Mouse (Mus musculus): ENCODE measurements around the gene Mast4. TPM values are rescaled to one million over a fixed set of nuclear protein-coding genes. Genes with fewer than 3 reads are reported as not detected.

Mast4 gene
- total RNA-seq, 2 experiments from 2014 or later = 57.3 to 62.4 TPM

DNA sequence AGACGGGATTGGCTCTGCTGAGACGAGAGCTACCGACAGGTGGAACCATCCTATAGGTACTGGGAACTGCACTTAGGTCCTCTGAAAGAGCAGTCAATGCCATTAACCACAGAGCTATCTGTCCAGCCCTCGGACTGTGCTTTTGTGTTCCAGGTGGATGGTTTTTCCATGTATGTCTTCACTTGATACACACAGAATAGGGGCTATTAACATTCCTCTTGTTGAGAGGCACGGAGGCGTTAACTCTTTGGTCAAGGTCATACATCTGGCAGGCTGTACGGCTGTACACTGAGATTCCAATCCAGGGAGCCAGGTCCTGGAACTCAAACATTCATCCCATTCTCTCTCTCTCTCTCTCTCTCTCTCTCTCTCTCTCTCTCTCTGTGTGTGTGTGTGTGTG is 205.6 kb downstream of the Mast4 start:
- no peak for DNase-seq (ENCODE audit: extremely low spot score in 1 of 2, low spot score in 2 of 2)
- TF ChIP-seq CTCF (IDR thresholded peaks at IDR 0.05) = no peak
- no peak overlapping the region for H3K4me3 ChIP-seq
- H3K27ac ChIP-seq = no peak overlapping the region
- intact Hi-C loops (cut with DNase I) = no loop called here

DNA sequence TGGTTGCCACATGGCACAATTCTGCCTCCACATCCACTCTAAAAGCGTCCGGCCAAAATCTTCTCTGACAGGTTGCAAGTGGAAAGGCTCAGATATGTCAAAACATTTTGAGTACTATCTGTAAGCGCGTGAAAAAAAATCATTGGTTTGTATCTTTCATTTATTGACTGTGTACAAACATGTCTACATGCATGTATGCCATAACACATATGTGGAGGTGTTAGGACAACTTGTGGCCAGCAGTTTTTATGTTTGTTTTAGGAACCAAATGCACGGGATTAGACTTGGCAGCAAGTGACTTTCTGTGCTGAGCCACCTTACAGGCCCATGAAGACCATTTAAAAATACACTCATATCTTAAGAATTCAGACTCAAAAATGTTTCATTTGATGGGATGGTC is 206.7 kb downstream of the Mast4 start:
- DNase-seq (ENCODE audit: extremely low spot score in 1 of 2, low spot score in 2 of 2) = no peak
- H3K4me3 ChIP-seq = no peak overlapping the region
- TF ChIP-seq CTCF (IDR thresholded peaks at IDR 0.05) = no peak
- intact Hi-C loops (cut with DNase I) = no loop called here
- no peak overlapping the region for H3K27ac ChIP-seq

DNA sequence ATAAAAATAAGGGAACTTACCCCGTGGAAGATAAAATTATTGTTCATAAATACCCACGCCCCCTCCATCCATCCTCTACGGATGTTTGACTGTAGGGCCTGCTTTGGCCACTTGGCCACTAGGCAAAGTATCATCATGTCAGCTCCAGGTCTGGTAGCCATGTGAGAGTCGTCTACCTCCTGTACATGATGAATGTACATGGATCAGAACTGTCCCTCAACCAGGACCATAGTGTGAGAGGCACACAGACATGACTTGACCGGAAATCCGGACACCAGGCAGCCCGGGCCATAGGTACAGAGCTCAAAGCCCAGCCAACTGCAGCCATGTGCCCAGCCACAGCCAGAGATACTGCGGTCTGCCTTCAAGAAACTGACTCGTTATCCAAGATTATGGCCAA is 210.6 kb downstream of the Mast4 start:
- no peak for TF ChIP-seq CTCF (IDR thresholded peaks at IDR 0.05)
- Histone ChIP-seq H3K27ac (no peak overlapping the region), H3K4me3 (no peak overlapping the region)
- DNase-seq (ENCODE audit: extremely low spot score in 1 of 2, low spot score in 2 of 2) = no peak
- intact Hi-C loops (cut with DNase I) = loop anchor here (2.0 kb wide), 1 partner anchor 449 kb away; no protein-coding TSS in a partner anchor

DNA sequence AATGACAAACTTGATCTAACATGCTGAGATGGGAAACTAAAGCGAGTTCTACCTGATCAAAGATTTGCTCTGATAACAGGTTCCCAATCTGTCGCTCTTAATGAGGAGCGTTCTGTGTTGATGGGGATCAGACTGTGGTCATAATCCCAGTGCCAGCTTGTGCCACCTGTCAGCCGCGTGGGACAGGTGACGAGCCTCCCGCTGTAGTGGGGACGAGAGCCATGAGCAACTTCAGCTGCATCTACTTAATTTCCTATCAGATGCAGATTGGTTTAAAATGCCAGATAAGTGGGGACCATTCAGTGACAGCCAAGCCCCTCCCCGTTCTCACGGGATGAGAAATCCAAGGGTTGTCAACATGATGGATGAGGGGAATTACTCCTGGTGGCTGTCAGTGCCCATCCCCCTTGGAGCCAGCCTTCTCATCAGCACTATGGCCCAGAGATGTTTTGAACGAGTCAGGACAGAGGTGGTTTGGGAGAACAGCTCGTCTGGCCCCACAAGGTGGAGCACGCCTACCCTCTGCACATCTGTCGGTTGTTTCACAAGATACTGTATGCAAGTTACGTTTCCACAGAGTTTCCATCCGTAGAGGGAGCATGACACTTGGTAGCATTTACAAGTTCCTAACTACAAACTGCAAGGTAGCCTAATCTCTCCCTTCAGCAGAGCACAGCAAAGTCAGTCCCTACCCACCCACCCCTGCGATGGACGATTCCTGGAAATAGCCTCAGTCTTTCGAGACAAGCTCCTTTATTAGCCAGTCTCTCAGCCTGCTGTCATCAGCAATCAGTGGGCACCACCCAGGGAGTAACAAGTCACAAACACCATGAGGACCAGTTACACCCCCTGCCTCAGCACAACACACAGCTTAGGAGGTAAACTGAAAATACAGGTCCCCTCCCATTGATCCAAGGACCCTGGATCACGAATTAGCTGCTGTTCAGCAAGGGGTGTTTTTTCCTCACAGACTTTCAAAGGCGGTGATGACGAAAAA is 212.2 kb downstream of the Mast4 start:
- DNase-seq (ENCODE audit: extremely low spot score in 1 of 2, low spot score in 2 of 2) = no peak
- intact Hi-C loops (cut with DNase I) = loop anchor here (2.0 kb wide), 1 partner anchor 447 kb away; no protein-coding TSS in a partner anchor
- no peak overlapping the region for H3K4me3 ChIP-seq
- H3K27ac ChIP-seq = no peak overlapping the region
- no peak for TF ChIP-seq CTCF (IDR thresholded peaks at IDR 0.05)

DNA sequence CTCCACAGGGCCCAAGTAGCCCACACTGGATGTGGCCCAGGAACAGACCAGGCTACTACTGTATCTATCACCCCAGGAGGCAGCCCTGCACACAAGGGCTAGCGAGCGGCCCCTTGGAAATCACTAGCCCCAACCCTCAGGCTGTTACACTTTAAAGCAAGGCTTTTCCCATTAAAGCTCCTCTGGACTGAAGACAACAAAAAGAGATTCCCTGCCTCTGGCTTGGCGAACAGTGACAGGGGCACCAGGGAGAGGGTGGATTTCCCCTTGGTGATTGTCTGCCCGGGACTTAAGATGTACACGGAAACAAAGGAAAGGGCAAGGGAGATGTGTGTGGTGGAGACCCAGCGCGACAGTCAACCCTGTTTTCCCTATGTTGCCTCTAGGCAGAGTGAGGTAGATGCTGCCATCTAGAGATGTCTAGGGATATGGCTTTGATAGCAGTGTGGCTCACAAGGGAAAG is 213.6 kb downstream of the Mast4 start:
- DNase-seq (ENCODE audit: extremely low spot score in 1 of 2, low spot score in 2 of 2) = peak; percentile 22 to 27
- peak; percentile 76 for TF ChIP-seq CTCF (IDR thresholded peaks at IDR 0.05)
- intact Hi-C loops (cut with DNase I) = no loop called here
- H3K27ac ChIP-seq = no peak overlapping the region
- no peak overlapping the region for H3K4me3 ChIP-seq

DNA sequence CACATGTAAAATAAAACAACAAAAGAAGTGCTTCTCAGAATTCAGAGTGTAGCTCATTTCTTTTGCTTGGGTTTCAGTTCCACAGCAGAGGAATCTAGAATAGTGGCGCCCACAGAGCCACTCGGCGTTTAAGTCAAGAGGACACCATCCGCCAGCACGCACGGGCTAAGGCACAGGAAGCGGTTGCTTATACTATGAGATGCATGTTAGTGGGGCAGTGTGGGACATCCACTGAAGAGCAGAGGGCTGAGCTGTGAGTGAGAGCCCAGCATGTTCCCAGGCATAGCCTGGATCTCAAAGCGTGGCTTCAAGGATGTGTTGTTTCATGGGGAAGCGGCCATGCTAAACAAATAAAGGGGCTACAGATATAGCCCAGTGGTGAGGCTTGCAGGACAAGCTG is 214.6 kb downstream of the Mast4 start:
- intact Hi-C loops (cut with DNase I) = no loop called here
- TF ChIP-seq CTCF (IDR thresholded peaks at IDR 0.05) = no peak
- Histone ChIP-seq H3K27ac (no peak overlapping the region), H3K4me3 (no peak overlapping the region)
- DNase-seq (ENCODE audit: extremely low spot score in 1 of 2, low spot score in 2 of 2) = no peak

DNA sequence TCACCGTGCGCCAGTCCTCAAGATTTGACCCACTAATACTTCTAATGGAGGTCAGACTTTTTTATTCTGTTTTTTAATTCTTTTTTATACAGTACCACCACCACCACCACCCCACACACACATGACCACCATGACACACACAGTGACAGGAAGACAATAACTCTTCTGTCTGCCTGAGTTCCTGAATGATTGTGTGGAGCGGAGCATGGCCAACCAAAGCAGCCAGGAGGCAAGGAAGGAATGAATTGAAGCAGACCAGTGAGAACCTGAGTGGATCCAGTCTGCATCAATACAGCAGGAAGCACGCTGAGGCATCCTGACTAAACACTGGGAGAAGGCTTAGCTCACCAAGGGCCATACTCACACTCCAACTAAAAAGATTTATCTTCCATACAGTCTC is 219.2 kb downstream of the Mast4 start:
- Histone ChIP-seq H3K27ac (no peak overlapping the region), H3K4me3 (no peak overlapping the region)
- TF ChIP-seq CTCF (IDR thresholded peaks at IDR 0.05) = no peak
- DNase-seq (ENCODE audit: extremely low spot score in 1 of 2, low spot score in 2 of 2) = no peak
- intact Hi-C loops (cut with DNase I) = no loop called here

DNA sequence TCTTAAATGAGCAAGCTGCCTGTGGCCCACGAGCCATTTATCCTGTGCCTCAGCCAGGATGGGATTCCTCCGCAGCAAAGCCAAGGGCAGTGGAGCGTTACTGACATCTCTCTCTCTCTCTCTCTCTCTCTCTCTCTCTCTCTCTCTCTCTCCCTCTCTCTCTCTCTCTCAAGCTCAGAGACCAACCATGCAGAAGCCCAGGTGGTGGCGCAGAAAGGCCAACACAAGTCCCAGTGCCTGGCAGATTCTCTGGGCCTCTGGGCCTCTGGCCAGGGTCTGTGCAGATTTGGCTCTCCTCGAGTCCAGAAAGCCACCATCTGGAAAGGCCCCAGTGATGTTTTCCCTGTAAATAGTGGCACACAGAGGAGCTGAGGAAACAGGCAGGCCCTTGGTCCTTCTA is 220.0 kb downstream of the Mast4 start:
- no peak for TF ChIP-seq CTCF (IDR thresholded peaks at IDR 0.05)
- intact Hi-C loops (cut with DNase I) = no loop called here
- no peak overlapping the region for H3K4me3 ChIP-seq
- H3K27ac ChIP-seq = no peak overlapping the region
- DNase-seq (ENCODE audit: extremely low spot score in 1 of 2, low spot score in 2 of 2) = peak; percentile 29 to 30

DNA sequence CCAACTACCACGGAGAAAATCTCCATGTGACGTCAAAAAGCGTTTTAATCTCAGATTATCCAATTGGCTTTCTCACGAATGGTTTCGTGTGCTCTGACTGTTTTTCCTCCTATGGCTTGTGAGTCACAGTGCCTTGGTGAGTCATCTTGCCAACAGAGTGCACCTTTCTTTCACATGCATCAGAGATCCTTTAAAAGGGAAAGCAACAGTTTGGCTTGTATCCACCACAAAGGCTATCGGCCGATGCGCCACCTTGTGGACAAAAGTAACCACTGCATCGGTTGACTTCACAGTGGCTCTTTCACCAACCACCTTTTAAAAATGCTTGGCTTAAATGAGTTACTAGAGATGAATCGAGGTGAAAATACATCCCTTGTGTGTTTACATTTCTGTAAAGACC is 224.4 kb downstream of the Mast4 start:
- peak; percentile 91 for TF ChIP-seq CTCF (IDR thresholded peaks at IDR 0.05)
- Histone ChIP-seq H3K27ac (no peak overlapping the region), H3K4me3 (peak overlapping the region; percentile 35)
- DNase-seq (ENCODE audit: extremely low spot score in 1 of 2, low spot score in 2 of 2) = peak; percentile 77 to 79
- intact Hi-C loops (cut with DNase I) = no loop called here

DNA sequence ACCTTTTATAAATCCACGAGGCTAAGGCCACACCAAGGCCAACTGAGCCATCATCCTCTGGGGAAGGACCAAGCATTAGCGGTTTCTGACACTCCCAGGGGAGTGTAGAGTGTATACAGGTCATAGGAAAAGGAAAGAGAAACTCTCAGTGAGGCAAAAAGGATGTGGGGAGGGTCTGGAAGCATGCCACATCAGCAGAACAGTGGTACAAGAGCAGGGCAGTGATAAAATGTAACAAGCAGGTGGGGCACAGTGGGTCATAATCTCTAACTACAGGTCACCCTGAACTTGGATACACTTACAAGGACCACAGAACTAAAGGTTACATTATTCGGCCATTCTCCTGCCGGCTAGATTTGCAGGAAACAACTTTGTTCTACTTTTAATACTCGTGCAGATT is 226.9 kb downstream of the Mast4 start:
- intact Hi-C loops (cut with DNase I) = no loop called here
- Histone ChIP-seq H3K4me3 (no peak overlapping the region), H3K27ac (no peak overlapping the region)
- no peak for TF ChIP-seq CTCF (IDR thresholded peaks at IDR 0.05)
- DNase-seq (ENCODE audit: extremely low spot score in 1 of 2, low spot score in 2 of 2) = no peak

DNA sequence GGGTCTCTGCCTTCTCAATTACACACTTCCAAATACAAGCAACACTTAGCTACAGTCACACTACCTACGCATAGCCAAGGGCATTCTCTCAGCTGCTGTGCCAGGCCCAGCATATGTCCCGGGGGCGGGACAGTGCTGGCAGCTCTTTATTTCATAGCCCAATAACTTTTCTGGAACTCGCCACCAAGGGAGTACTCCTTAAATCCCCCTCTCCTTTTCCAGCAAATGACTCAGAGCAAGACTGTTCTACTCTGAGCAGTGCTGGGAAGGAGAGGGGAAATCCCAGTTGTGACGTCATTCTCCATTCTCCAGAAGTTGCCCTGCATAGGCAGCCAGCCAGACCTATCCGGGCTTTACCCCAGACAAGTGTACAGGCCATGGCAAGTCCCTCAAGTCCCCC is 231.7 kb downstream of the Mast4 start:
- intact Hi-C loops (cut with DNase I) = loop anchor here (5.0 kb wide), 1 partner anchor 355 kb away; no protein-coding TSS in a partner anchor
- H3K27ac ChIP-seq = no peak overlapping the region
- H3K4me3 ChIP-seq = no peak overlapping the region
- DNase-seq (ENCODE audit: extremely low spot score in 1 of 2, low spot score in 2 of 2) = peak; percentile 57 to 77
- no peak for TF ChIP-seq CTCF (IDR thresholded peaks at IDR 0.05)

DNA sequence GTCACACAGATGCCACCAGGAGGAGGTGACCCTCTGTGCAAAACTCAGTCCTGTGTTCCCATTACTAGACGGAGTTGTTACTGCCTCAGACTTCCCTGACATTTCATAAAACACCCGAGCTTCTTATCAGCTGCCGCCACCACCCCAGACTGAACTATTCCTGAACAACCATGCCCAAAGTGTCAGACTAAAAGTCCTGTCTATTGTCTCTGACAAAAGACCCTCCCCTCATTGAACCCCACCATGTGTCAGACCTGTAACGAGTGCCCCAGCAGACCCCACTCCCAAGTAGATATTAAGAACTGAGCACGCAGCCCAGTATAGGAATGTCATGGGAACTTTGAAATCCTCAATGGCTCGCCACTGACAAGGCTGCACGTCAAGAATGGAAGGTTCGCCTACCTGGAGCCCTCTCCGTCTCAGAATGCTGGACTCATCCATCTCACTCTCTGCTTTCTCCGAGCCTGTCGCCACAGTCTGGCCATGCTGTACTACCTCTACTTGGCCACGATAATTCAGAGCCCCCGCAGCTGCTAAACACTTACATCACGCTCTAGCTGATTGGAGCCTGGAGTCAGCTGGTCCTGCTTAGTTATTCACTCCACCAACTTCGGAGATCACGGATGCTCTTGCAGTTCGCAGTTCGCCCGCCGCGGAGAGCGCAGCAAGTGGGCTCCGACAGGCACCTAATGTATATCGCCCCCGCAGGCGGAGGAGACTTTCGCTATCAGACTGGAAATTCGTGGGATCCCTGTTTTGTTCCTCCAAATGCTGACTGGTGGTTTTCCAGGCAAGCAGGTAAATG is 237.7 kb downstream of the Mast4 start:
- peak; percentile 73 to 75 for DNase-seq (ENCODE audit: extremely low spot score in 1 of 2, low spot score in 2 of 2)
- Histone ChIP-seq H3K27ac (peak overlapping the region; percentile 78), H3K4me3 (peak overlapping the region; percentile 57)
- intact Hi-C loops (cut with DNase I) = loop anchor here (5.0 kb wide), 1 partner anchor 139 kb away; no protein-coding TSS in a partner anchor
- TF ChIP-seq CTCF (IDR thresholded peaks at IDR 0.05) = peak; percentile 46
